Mouse (Mus musculus) stomach, embryonic 15.5 days (tissue): Measurements from ENCODE around the gene Cgref1. TPM values are rescaled to one million over a fixed set of nuclear protein-coding genes. Genes with fewer than 3 reads are reported as not detected.

Experiments
- ATAC-seq: fragments of 200-750 bp; cut with Nextera tagmentation; 2 replicates; pipeline ENCODE4 v1.8.0; 2017; ENCODE audit warnings: low read depth, moderate number of reproducible peaks, moderate TSS enrichment; ENCODE audit not compliant: insufficient read depth, low FRiP score
- H3K27ac ChIP-seq: fragments of 300-500 bp; sonication (generic); 2 replicates; pipeline ENCODE4 v1.5.1; 2015; ENCODE audit warnings: mild to moderate bottlenecking, inconsistent platforms
- H3K27me3 ChIP-seq: fragments of 300-500 bp; sonication (generic); replicated peaks from 2 replicates; pipeline ENCODE4 v1.6.1; 2015; ENCODE audit warnings: inconsistent platforms
- H3K36me3 ChIP-seq: fragments of 300-500 bp; sonication (generic); 2 replicates; pipeline ENCODE4 v1.6.1; 2015; ENCODE audit warnings: inconsistent platforms
- H3K4me1 ChIP-seq: fragments of 300-500 bp; sonication (generic); 2 replicates; pipeline ENCODE4 v1.6.1; 2015; ENCODE audit warnings: inconsistent platforms
- H3K4me2 ChIP-seq: fragments of 300-500 bp; sonication (generic); 2 replicates; pipeline ENCODE4 v1.6.1; 2015; ENCODE audit warnings: mild to moderate bottlenecking, inconsistent platforms
- H3K4me3 ChIP-seq: fragments of 300-500 bp; sonication (generic); replicated peaks from 2 replicates; pipeline ENCODE4 v1.5.1; 2015; ENCODE audit warnings: inconsistent platforms
- H3K9ac ChIP-seq: fragments of 300-500 bp; sonication (generic); 2 replicates; pipeline ENCODE4 v1.6.1; 2015; ENCODE audit warnings: inconsistent platforms
- H3K9me3 ChIP-seq: fragments of 300-500 bp; sonication (generic); 2 replicates; pipeline ENCODE4 v1.6.1; 2016; ENCODE audit warnings: inconsistent platforms
- WGBS: fragments of 180-500 bp; shearing (Covaris S2); methylation state at CpG from one replicate; pipeline ENCODE4 v1.1.7; 2015; 5-methylcytosine and 5-hydroxymethylcytosine counted together
- polyA plus RNA-seq: library from polyadenylated mRNA; unstranded; fragments of >200 nt; fragmentation: Nextera tagmentation; extraction: Ambion mirVana; gene quantifications from 2 replicates; pipeline ENCODE4 v1.2.1, GENCODE M21; 2015

Gene Cgref1
- polyA plus RNA-seq = 11.7 and 14.8 TPM in 2 replicates

DNA sequence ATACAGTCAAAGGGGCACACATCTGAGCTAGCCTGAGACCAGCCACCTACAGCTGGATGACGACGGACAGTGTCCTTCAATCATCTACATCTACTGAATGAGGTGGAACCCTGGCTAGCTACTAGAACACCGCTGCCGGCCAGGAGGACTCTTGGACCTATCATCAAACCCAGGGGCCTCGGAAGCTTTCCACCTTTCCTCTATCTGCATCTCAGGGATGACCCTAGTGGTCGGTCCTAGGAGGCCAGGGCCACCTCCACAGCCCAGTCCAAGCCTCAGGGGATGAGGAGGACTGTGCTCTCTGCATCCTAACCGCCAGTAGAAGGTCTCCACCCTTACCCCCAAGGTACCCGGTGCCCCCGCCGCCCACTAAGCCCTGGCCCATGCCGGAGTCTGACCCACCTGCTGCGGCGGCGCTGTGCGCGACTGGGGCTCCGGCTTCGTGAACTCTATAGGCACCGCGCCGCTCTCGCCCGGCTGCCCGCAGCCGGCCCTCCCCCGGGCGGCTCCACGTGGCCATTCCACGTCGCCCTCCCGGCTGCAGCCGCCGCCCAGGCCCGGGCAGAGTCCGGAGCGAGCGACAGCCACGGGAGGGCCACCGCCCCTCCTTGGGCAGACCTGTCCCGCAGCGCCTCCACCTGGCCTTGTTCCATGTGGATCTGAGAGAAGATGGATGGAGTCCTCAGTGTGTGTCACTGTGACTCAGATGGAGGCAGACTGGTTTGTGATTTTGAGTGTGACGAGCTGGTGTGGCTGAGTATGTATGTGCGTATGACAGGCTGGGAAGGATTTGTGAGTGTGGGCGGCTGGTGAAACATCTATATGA is at the start of gene Cgref1:
Cgref1 (minus strand) TSS at position 636 of the 826 bp plus-strand sequence.
- peak within 1 kb of the TSS; percentile 43 for H3K4me3 ChIP-seq

DNA sequence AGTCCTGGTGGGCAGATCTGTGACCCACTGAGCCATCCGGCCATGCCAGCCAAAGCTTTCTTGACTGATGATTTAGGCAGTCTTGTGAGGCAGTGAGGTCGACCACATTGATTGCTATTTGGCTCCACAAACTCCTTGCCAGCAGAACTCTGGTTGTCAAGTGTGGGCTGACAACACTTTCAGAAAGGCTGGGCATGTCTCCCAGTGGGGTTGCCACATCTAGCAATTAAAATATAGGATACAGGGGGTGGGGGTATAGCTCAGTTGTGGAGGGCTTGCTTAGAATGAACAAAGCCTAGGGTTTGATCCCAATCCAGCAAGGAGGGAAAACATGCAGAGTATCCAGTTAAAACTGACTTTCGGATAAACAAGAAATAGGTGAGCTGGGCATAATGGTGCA is 48.7 kb upstream of the Cgref1 start:
- ATAC-seq = no peak
- 68% methylated on average over 3 of the region's 3 CpGs for WGBS
- Histone ChIP-seq H3K4me2 (no peak overlapping the region), H3K9me3 (no peaks in the 10 kb centered on the region), H3K9ac (no peak overlapping the region), H3K4me3 (no peak overlapping the region), H3K36me3 (no peaks in the 10 kb centered on the region), H3K27ac (no peak overlapping the region), H3K4me1 (no peaks in the 10 kb centered on the region), H3K27me3 (no peaks in the 10 kb centered on the region)

More for the DNA sequence above, at the start of gene Cgref1:
- Histone ChIP-seq H3K4me2 (peak within 1 kb of the TSS; percentile 89), H3K27me3 (0 out of 2 replicates have a peak, but pooled peaks cover 5% of the 10 kb centered on the region), H3K36me3 (no peaks in the 10 kb centered on the region), H3K4me1 (peaks cover 9% of the 10 kb centered on the region), H3K9ac (peak within 1 kb of the TSS; percentile 25; the same call in 1 of the 2 replicates), H3K9me3 (no peaks in the 10 kb centered on the region), H3K27ac (no peak within 1 kb of the TSS)
- WGBS = 7% methylated on average over 43 of the region's 44 CpGs
- peak; percentile 62 for ATAC-seq

GRCm38 (mm10) chr5:30992980-30993676 is 47.7 kb upstream of the Cgref1 start:
- H3K9ac ChIP-seq = no peak overlapping the region
- no peaks in the 10 kb centered on the region for H3K27me3 ChIP-seq
- H3K27ac ChIP-seq = no peak overlapping the region
- no peak overlapping the region for H3K4me2 ChIP-seq
- ATAC-seq = no peak
- no peaks in the 10 kb centered on the region for H3K36me3 ChIP-seq
- no peaks in the 10 kb centered on the region for H3K9me3 ChIP-seq
- H3K4me1 ChIP-seq = no peaks in the 10 kb centered on the region
- WGBS = 73% methylated on average over 5 of the region's 5 CpGs
- no peak overlapping the region for H3K4me3 ChIP-seq

- no peaks in the 10 kb centered on the region for H3K4me1 ChIP-seq
- H3K9ac ChIP-seq = no peak overlapping the region
- H3K27me3 ChIP-seq = no peaks in the 10 kb centered on the region
- WGBS = 23% methylated on average over 2 of the region's 2 CpGs
- no peak for ATAC-seq
- H3K9me3 ChIP-seq = no peaks in the 10 kb centered on the region
- H3K4me2 ChIP-seq = no peak overlapping the region
- H3K27ac ChIP-seq = no peak overlapping the region
- no peak overlapping the region for H3K4me3 ChIP-seq
- no peaks in the 10 kb centered on the region for H3K36me3 ChIP-seq
These were observed 37.0 kb upstream of the Cgref1 start for GRCm38 (mm10) chr5:30982357-30982756.

- no peaks in the 10 kb centered on the region for H3K4me1 ChIP-seq
- H3K36me3 ChIP-seq = no peaks in the 10 kb centered on the region
- H3K9ac ChIP-seq = no peak overlapping the region
- H3K27ac ChIP-seq = no peak overlapping the region; the same call in 1 of the 2 replicates
- 56% methylated on average over 9 of the region's 9 CpGs for WGBS
- no peaks in the 10 kb centered on the region for H3K9me3 ChIP-seq
- no peak overlapping the region for H3K4me2 ChIP-seq
- H3K27me3 ChIP-seq = no peaks in the 10 kb centered on the region
- H3K4me3 ChIP-seq = no peak overlapping the region
- peak; percentile 51; the same call in 1 of the 2 replicates for ATAC-seq
These were observed 29.7 kb upstream of the Cgref1 start for GRCm38 (mm10) chr5:30974870-30975656.

DNA sequence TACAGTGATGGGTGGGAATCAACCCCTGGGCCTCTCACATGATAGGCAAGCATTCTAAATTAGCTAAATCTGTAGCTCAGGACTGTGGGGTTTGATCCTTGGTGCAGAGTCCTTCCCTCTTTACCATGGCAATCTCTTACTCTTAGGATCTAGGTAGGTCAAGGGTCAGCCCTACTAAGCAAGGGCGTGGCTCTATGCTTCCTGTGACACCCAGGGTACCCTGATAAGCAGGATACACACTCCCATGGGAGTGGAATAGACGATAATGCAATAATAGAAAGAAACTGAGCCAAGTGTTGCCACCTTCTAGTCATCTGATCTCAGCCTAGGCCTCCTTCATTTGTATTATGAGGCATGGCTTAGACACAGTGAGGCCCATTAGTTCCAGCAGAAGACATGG is 24.0 kb upstream of the Cgref1 start:
- Histone ChIP-seq H3K27me3 (no peaks in the 10 kb centered on the region), H3K27ac (no peak overlapping the region), H3K4me1 (0 out of 2 replicates have a peak, but pooled peaks cover 3% of the 10 kb centered on the region), H3K9ac (no peak overlapping the region), H3K4me2 (no peak overlapping the region), H3K36me3 (no peaks in the 10 kb centered on the region), H3K9me3 (no peaks in the 10 kb centered on the region), H3K4me3 (no peak overlapping the region)
- WGBS = 76% methylated on average over 2 of the region's 2 CpGs
- peak; percentile 51; the same call in 1 of the 2 replicates for ATAC-seq

- 0 out of 2 replicates have a peak, but pooled peaks cover 3% of the 10 kb centered on the region for H3K4me1 ChIP-seq
- H3K27ac ChIP-seq = no peak within 1 kb of the TSS
- ATAC-seq = peak; percentile 44; the same call in 1 of the 2 replicates
- 59% methylated on average over 8 of the region's 8 CpGs for WGBS
- no peak within 1 kb of the TSS for H3K9ac ChIP-seq
- H3K36me3 ChIP-seq = no peaks in the 10 kb centered on the region
- no peaks in the 10 kb centered on the region for H3K27me3 ChIP-seq
- no peak within 1 kb of the TSS for H3K4me2 ChIP-seq
- H3K4me3 ChIP-seq = no peak within 1 kb of the TSS
- H3K9me3 ChIP-seq = no peaks in the 10 kb centered on the region
These were observed 23.0 kb upstream of the Cgref1 start, which contains the start of gene Tcf23 for GRCm38 (mm10) chr5:30968416-30968815. Tcf23 (plus strand) TSS chr5:30968662.

DNA sequence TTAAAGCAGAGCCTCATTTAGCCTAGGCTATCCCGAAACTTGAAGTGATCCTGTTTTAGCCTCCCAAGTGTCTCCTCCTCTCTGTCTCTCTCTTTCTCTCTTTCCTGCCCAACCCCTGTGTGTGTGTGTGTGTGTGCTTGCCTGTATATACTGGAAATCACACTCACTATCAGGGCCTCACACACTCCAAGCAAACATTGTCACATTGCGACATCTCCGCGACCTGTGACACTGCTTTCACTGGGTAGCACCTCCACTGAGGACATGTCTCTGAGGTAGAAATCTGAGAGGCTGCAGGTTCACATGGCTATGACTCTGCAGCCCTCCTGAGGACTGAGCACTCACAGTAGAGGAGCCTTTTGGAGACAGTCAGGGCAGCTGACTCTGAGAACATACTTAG is 20.8 kb upstream of the Cgref1 start:
- WGBS = 89% methylated on average over 4 of the region's 4 CpGs

DNA sequence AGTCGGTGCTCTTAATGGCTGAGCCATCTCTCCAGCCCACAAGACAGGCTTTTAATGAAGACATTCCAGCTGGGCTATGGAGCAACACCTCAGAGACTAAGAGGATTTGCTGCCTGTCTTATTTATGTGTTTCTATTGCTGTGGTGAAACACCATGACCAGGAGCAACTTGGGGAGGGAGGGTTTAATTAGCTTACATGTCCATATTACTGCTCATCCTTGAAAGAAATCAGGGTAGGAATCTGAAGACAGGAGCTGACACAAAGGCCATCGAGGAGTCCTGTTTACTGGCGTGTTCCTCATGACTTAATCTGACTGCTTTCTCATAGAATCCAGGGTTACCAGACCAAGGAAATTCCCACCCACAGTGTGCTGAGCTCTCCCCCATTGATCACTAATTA is 18.5 kb upstream of the Cgref1 start:
- WGBS = 75% methylated on average over 3 of the region's 3 CpGs
- peaks cover 3% of the 10 kb centered on the region for H3K4me1 ChIP-seq
- no peak for ATAC-seq

More for the DNA sequence above, 20.8 kb upstream of the Cgref1 start:
- Histone ChIP-seq H3K27me3 (no peaks in the 10 kb centered on the region), H3K4me2 (no peak overlapping the region), H3K36me3 (no peaks in the 10 kb centered on the region), H3K4me1 (peaks cover 3% of the 10 kb centered on the region; the same call in 1 of the 2 replicates), H3K4me3 (no peak overlapping the region), H3K27ac (no peak overlapping the region), H3K9me3 (no peaks in the 10 kb centered on the region), H3K9ac (no peak overlapping the region)
- no peak for ATAC-seq

DNA sequence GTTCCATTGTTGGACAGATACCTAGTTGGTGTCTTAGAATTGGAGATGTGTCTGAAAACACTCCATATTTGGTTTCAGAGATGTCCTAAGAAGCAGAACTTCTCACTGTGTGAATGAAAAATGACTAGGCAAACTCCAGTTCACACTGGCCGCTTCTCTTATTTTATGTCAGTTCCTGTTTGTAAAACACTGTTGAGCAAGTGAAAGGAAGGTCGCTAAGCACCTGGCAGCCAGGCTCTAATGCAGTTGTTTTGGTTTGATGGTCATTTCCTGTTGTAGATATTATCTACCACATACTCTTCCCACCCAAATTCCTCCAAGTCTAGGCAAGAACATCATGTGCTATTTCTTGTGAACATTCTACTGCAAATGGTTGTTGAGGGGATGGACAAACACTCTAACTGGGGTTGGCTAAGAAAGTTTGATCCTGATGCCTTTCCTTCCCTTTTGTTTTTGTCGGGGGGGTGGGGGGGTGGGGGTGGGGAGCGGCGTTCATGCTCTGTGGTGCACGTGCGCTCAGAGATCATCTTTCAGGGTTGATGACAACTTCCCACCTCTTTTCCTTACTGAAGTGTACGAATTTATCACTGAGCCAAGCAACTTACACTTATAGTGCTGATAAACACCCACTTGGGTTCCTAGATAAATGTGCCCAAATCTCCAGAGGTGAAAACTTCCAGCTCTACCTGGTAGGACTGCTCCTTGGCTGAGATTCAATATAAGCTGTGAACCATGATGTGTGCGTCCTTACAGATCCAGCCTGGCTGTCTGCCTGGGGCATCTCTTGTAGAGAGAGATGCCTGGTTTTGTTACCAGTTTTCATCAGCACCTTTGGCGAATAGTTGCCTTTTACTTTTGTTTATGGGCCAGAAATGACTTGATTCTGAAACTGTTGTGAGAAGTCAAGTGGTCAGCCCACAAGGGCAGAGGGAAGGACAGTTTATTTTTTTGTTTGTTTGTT is 16.4 kb upstream of the Cgref1 start:
- Histone ChIP-seq H3K4me3 (no peak overlapping the region), H3K4me2 (no peak overlapping the region), H3K36me3 (peaks cover 8% of the 10 kb centered on the region; the same call in 1 of the 2 replicates), H3K27me3 (no peaks in the 10 kb centered on the region), H3K4me1 (peaks cover 14% of the 10 kb centered on the region), H3K9ac (no peak overlapping the region), H3K9me3 (no peaks in the 10 kb centered on the region), H3K27ac (peak overlapping the region; percentile 2; the same call in 1 of the 2 replicates)
- no peak for ATAC-seq
- WGBS = 65% methylated on average over 10 of the region's 10 CpGs

More for the DNA sequence above, 18.5 kb upstream of the Cgref1 start:
- no peaks in the 10 kb centered on the region for H3K27me3 ChIP-seq
- H3K4me2 ChIP-seq = no peak overlapping the region
- no peaks in the 10 kb centered on the region for H3K9me3 ChIP-seq
- no peak overlapping the region for H3K4me3 ChIP-seq
- no peak overlapping the region for H3K9ac ChIP-seq
- H3K27ac ChIP-seq = no peak overlapping the region
- H3K36me3 ChIP-seq = no peaks in the 10 kb centered on the region
